Mouse (Mus musculus) liver, embryonic 14.5 days (tissue): ENCODE data around the gene Arl14.

Experiments used
- CTCF ChIP-seq: IDR thresholded peaks from 2 replicates; pipeline ENCODE4 v1.5.1; 2016; ENCODE audit warnings: antibody characterized with exemption, low read depth, control low read depth
- EP300 ChIP-seq: IDR thresholded peaks from 2 replicates; pipeline ENCODE4 v1.6.1; 2016; ENCODE audit warnings: antibody characterized with exemption, low read depth

- TF ChIP-seq CTCF (no peak), EP300 (no peak)
Observed at GRCm38 (mm10) chr3:69178365-69179004, 43.7 kb upstream of the Arl14 start.
